Mouse (Mus musculus) midbrain, embryonic 10.5 days (tissue): ENCODE data around the gene Isg20l2. TPM values are rescaled to one million over a fixed set of nuclear protein-coding genes. Genes with fewer than 3 reads are reported as not detected.
"Not testable (repeated sequence)": the region's sequence is repeated elsewhere in the genome, so short reads cannot be mapped to it uniquely, and the experiment has no call there.

Experiments used
- DNase-seq: peaks from one replicate; pipeline ENCODE4 v3.0.0-alpha.2; 2017; ENCODE audit warnings: low spot score
- H3K27ac ChIP-seq: fragments of 300-500 bp; sonication (generic); replicated peaks from 2 replicates; pipeline ENCODE4 v1.5.1; 2016; ENCODE audit warnings: mild to moderate bottlenecking
- H3K27me3 ChIP-seq: fragments of 300-500 bp; sonication (generic); 2 replicates; pipeline ENCODE4 v1.6.1; 2016; ENCODE audit warnings: low read depth, mild to moderate bottlenecking; ENCODE audit not compliant: poor library complexity, severe bottlenecking
- H3K36me3 ChIP-seq: fragments of 300-500 bp; sonication (generic); 2 replicates; pipeline ENCODE4 v1.6.1; 2016; ENCODE audit warnings: mild to moderate bottlenecking, moderate library complexity
- H3K4me1 ChIP-seq: fragments of 300-500 bp; sonication (generic); 2 replicates; pipeline ENCODE4 v1.6.1; 2016
- H3K4me3 ChIP-seq: fragments of 300-500 bp; sonication (generic); 2 replicates; pipeline ENCODE4 v1.5.1; 2016; ENCODE audit warnings: mild to moderate bottlenecking, moderate library complexity
- H3K9me3 ChIP-seq: fragments of 300-500 bp; sonication (generic); replicated peaks from 2 replicates; pipeline ENCODE4 v1.6.1; 2016; ENCODE audit warnings: mild to moderate bottlenecking
- WGBS: fragments of 180-500 bp; shearing (Covaris S2); methylation state at CpG from one replicate; pipeline ENCODE4 v1.1.7; 2016; 5-methylcytosine and 5-hydroxymethylcytosine counted together
- polyA plus RNA-seq: library from polyadenylated mRNA; unstranded; fragments of >200 nt; fragmentation: Nextera tagmentation; extraction: Ambion mirVana; gene quantifications from 2 replicates; pipeline ENCODE4 v1.2.1, GENCODE M21; 2016

Isg20l2 gene
- polyA plus RNA-seq, 1 experiment from 2014 or later: 81.9 TPM

GRCm38 (mm10) chr3:87901959-87902358 lies 28.2 kb upstream of the Isg20l2 start:
- 78% methylated on average over 6 of the region's 6 CpGs for WGBS
- H3K4me3 ChIP-seq, H3K9me3 ChIP-seq, H3K27ac ChIP-seq, H3K4me1 ChIP-seq, H3K27me3 ChIP-seq, H3K36me3 ChIP-seq, DNase-seq: not testable (repeated sequence)

GRCm38 (mm10) chr3:87903821-87904220 lies 26.3 kb upstream of the Isg20l2 start:
- Histone ChIP-seq H3K4me3 (no peak overlapping the region), H3K4me1 (peaks cover 27% of the 10 kb centered on the region), H3K9me3 (no peaks in the 10 kb centered on the region), H3K36me3 (no peaks in the 10 kb centered on the region), H3K27me3 (no peaks in the 10 kb centered on the region), H3K27ac (0 out of 2 replicates have a peak overlapping the region, but pooled peaks have one; percentile 38)
- DNase-seq: no peak
- 55% methylated on average over 5 of the region's 5 CpGs for WGBS

GRCm38 (mm10) chr3:87905880-87906485 lies 24.1 kb upstream of the Isg20l2 start, which contains the start of gene Hdgf:
Hdgf (plus strand) TSS chr3:87906321.
- peak within 1 kb of the TSS; percentile 96 for H3K27ac ChIP-seq
- no peaks in the 10 kb centered on the region for H3K27me3 ChIP-seq
- peak within 1 kb of the TSS; percentile 80 for H3K4me3 ChIP-seq
- H3K4me1 ChIP-seq: peaks cover 49% of the 10 kb centered on the region
- DNase-seq: peak; percentile 97
- H3K36me3 ChIP-seq: no peaks in the 10 kb centered on the region; the same call in 1 of the 2 replicates
- WGBS: 1% methylated on average over 56 of the region's 57 CpGs
- no peaks in the 10 kb centered on the region for H3K9me3 ChIP-seq

- Histone ChIP-seq H3K36me3 (no peaks in the 10 kb centered on the region; the same call in 1 of the 2 replicates), H3K4me1 (peaks cover 55% of the 10 kb centered on the region), H3K27ac (peak overlapping the region; percentile 96), H3K27me3 (no peaks in the 10 kb centered on the region), H3K9me3 (no peaks in the 10 kb centered on the region), H3K4me3 (peak overlapping the region; percentile 80)
- DNase-seq: peak; percentile 63
- WGBS: under 1% methylated on average over 44 of the region's 47 CpGs
These were observed 23.5 kb upstream of the Isg20l2 start for GRCm38 (mm10) chr3:87906601-87906980.

- peak overlapping the region; percentile 96 for H3K27ac ChIP-seq
- no peaks in the 10 kb centered on the region for H3K9me3 ChIP-seq
- peak; percentile 47 for DNase-seq
- H3K27me3 ChIP-seq: no peaks in the 10 kb centered on the region
- under 1% methylated on average over 27 of the region's 27 CpGs for WGBS
- no peaks in the 10 kb centered on the region; the same call in 1 of the 2 replicates for H3K36me3 ChIP-seq
- H3K4me1 ChIP-seq: peaks cover 61% of the 10 kb centered on the region
- H3K4me3 ChIP-seq: peak overlapping the region; percentile 80
These were observed 22.9 kb upstream of the Isg20l2 start for GRCm38 (mm10) chr3:87906981-87907857.

GRCm38 (mm10) chr3:87907906-87908305 lies 22.2 kb upstream of the Isg20l2 start:
- no peak for DNase-seq
- WGBS: 10% methylated on average over 1 of the region's 1 CpGs
- H3K27ac ChIP-seq: peak overlapping the region; percentile 96
- peaks cover 67% of the 10 kb centered on the region for H3K4me1 ChIP-seq
- peak overlapping the region; percentile 80 for H3K4me3 ChIP-seq
- peaks cover 4% of the 10 kb centered on the region for H3K36me3 ChIP-seq
- no peaks in the 10 kb centered on the region for H3K9me3 ChIP-seq
- H3K27me3 ChIP-seq: no peaks in the 10 kb centered on the region

- peaks cover 65% of the 10 kb centered on the region for H3K4me1 ChIP-seq
- no peaks in the 10 kb centered on the region for H3K9me3 ChIP-seq
- peak overlapping the region; percentile 90 for H3K27ac ChIP-seq
- H3K4me3 ChIP-seq: peak overlapping the region; percentile 80
- no peak for DNase-seq
- no peaks in the 10 kb centered on the region for H3K27me3 ChIP-seq
- 85% methylated on average over 2 of the region's 2 CpGs for WGBS
- peaks cover 19% of the 10 kb centered on the region for H3K36me3 ChIP-seq
These were observed 20.7 kb upstream of the Isg20l2 start for GRCm38 (mm10) chr3:87909381-87909780.

GRCm38 (mm10) chr3:87909874-87910273 lies 20.2 kb upstream of the Isg20l2 start:
- H3K36me3 ChIP-seq: peaks cover 24% of the 10 kb centered on the region
- no peaks in the 10 kb centered on the region for H3K9me3 ChIP-seq
- DNase-seq: no peak
- H3K4me3 ChIP-seq: peak overlapping the region; percentile 80
- WGBS: 2% methylated on average over 4 of the region's 4 CpGs
- H3K4me1 ChIP-seq: peaks cover 65% of the 10 kb centered on the region
- H3K27ac ChIP-seq: peak overlapping the region; percentile 90
- H3K27me3 ChIP-seq: no peaks in the 10 kb centered on the region

- no peaks in the 10 kb centered on the region for H3K9me3 ChIP-seq
- H3K27me3 ChIP-seq: no peaks in the 10 kb centered on the region
- DNase-seq: peak; percentile 85
- H3K27ac ChIP-seq: peak overlapping the region; percentile 90
- H3K4me1 ChIP-seq: peaks cover 64% of the 10 kb centered on the region
- peak overlapping the region; percentile 80 for H3K4me3 ChIP-seq
- peaks cover 32% of the 10 kb centered on the region for H3K36me3 ChIP-seq
- WGBS: 4% methylated on average over 12 of the region's 12 CpGs
These were observed 19.5 kb upstream of the Isg20l2 start for GRCm38 (mm10) chr3:87910573-87911141.

GRCm38 (mm10) chr3:87913491-87913890 lies 16.6 kb upstream of the Isg20l2 start:
- DNase-seq: no peak
- no peak overlapping the region for H3K4me3 ChIP-seq
- WGBS: 86% methylated on average over 7 of the region's 7 CpGs
- H3K9me3 ChIP-seq: no peaks in the 10 kb centered on the region
- peaks cover 53% of the 10 kb centered on the region for H3K36me3 ChIP-seq
- peaks cover 44% of the 10 kb centered on the region for H3K4me1 ChIP-seq
- no peak overlapping the region for H3K27ac ChIP-seq
- H3K27me3 ChIP-seq: no peaks in the 10 kb centered on the region

- Histone ChIP-seq H3K36me3 (peaks cover 53% of the 10 kb centered on the region), H3K27ac (no peak overlapping the region), H3K4me1 (peaks cover 40% of the 10 kb centered on the region), H3K4me3 (no peak overlapping the region), H3K27me3 (no peaks in the 10 kb centered on the region), H3K9me3 (no peaks in the 10 kb centered on the region)
- WGBS: 95% methylated on average over 10 of the region's 10 CpGs
- no peak for DNase-seq
These were observed 16.2 kb upstream of the Isg20l2 start for GRCm38 (mm10) chr3:87913891-87914290.

- H3K36me3 ChIP-seq: peaks cover 63% of the 10 kb centered on the region
- peaks cover 24% of the 10 kb centered on the region for H3K4me1 ChIP-seq
- DNase-seq: no peak
- 89% methylated on average over 1 of the region's 1 CpGs for WGBS
- H3K9me3 ChIP-seq: no peaks in the 10 kb centered on the region
- no peak overlapping the region for H3K27ac ChIP-seq
- H3K27me3 ChIP-seq: no peaks in the 10 kb centered on the region
- H3K4me3 ChIP-seq: no peak overlapping the region
These were observed 13.1 kb upstream of the Isg20l2 start for GRCm38 (mm10) chr3:87916990-87917389.
